ENCODE assay signal across 15 mouse cellular contexts in genomic region chr16:46769383-46769782, GRCm38 (mm10).
DNase-seq lines count a peak whose midpoint lies in the region; ATAC-seq lines count a peak whose summit lies in the region.
"Had no signal": no experiment of that assay in that cellular context is flagged by ENCODE, and none has a peak within 500 bp of the region (broad histone marks: within the 10 kb centered on the region; RNA-seq: fewer than 3 reads in every experiment).

No protein-coding gene starts in this region.

- no peaks in the 10 kb centered on the region for H3K9me3 ChIP-seq in forebrain, embryonic 13.5 days (replicated peaks)
- H3K9me3 ChIP-seq in midbrain, embryonic 10.5 days (replicated peaks), result no peaks in the 10 kb centered on the region
- H3K9me3 ChIP-seq: embryonic facial prominence, embryonic 15.5 days; heart, embryonic 12.5 days had no signal

- H3K36me3 ChIP-seq in forebrain, embryonic 13.5 days (ENCODE audit: poor library complexity, severe bottlenecking), result no peaks in the 10 kb centered on the region
- H3K36me3 ChIP-seq in midbrain, embryonic 10.5 days, result no peaks in the 10 kb centered on the region
- H3K36me3 ChIP-seq: embryonic facial prominence, embryonic 15.5 days; heart, embryonic 12.5 days had no signal

- WGBS in forebrain, embryonic 13.5 days, result 25% methylated on average over 4 of the region's 4 CpGs
- WGBS in midbrain, embryonic 10.5 days, result 35% methylated on average over 4 of the region's 4 CpGs

- no peak overlapping the region for H3K4me3 ChIP-seq in forebrain, embryonic 13.5 days
- H3K4me3 ChIP-seq in midbrain, embryonic 10.5 days, result no peak overlapping the region
- H3K4me3 ChIP-seq: embryonic facial prominence, embryonic 15.5 days; heart, embryonic 12.5 days; left cerebral cortex, adult 2 months had no signal

- H3K4me1 ChIP-seq in forebrain, embryonic 13.5 days, result peaks cover 8% of the 10 kb centered on the region
- H3K4me1 ChIP-seq in midbrain, embryonic 10.5 days, result peaks cover 16% of the 10 kb centered on the region
- H3K4me1 ChIP-seq: embryonic facial prominence, embryonic 15.5 days; heart, embryonic 12.5 days had no signal

- no peak overlapping the region for H3K9ac ChIP-seq in forebrain, embryonic 13.5 days
- H3K9ac ChIP-seq: embryonic facial prominence, embryonic 15.5 days; heart, embryonic 12.5 days had no signal

- no peak overlapping the region for H3K4me2 ChIP-seq in forebrain, embryonic 13.5 days
- H3K4me2 ChIP-seq: embryonic facial prominence, embryonic 15.5 days; heart, embryonic 12.5 days had no signal

- no peak overlapping the region for H3K27ac ChIP-seq in forebrain, embryonic 13.5 days
- H3K27ac ChIP-seq in midbrain, embryonic 10.5 days (replicated peaks), result no peak overlapping the region
- H3K27ac ChIP-seq: embryonic facial prominence, embryonic 15.5 days; left cerebral cortex, adult 2 months had no signal

- H3K27me3 ChIP-seq in forebrain, embryonic 13.5 days, result no peaks in the 10 kb centered on the region
- H3K27me3 ChIP-seq in midbrain, embryonic 10.5 days (ENCODE audit: low read depth, poor library complexity, severe bottlenecking), result no peaks in the 10 kb centered on the region
- H3K27me3 ChIP-seq: embryonic facial prominence, embryonic 15.5 days; heart, embryonic 12.5 days had no signal

- intact Hi-C loops in left cerebral cortex, postnatal 4 days (cut with DNase I), result no loop called here
- intact Hi-C loops in left cerebral cortex, postnatal 36 days (cut with DNase I), result no loop called here

- DNase-seq in left cerebral cortex, postnatal 4 days, result peak; percentile 1
- no peak for DNase-seq in left cerebral cortex, postnatal 36 days (ENCODE audit: low spot score in 2 of 2)
- peak; percentile 22 for DNase-seq in midbrain, embryonic 10.5 days (ENCODE audit: low spot score)
- peak; percentile 58 for DNase-seq in retina, postnatal 1 day
- no peak for DNase-seq in neural tube, embryonic 10.5 days (ENCODE audit: extremely low spot score, low spot score)
- no peak for DNase-seq in adrenal gland, postnatal 10 days
- DNase-seq: adrenal gland, postnatal 25 days; cerebellum, postnatal 25 days; gastrocnemius, postnatal 36 days; heart, postnatal 36 days; kidney, adult 9 months had no signal

- peak; percentile 96 for ATAC-seq in forebrain, embryonic 13.5 days

Comparison
In these comparisons a context has a peak if more than half of its experiments do, and no peak if none do; other contexts are left out.
1. DNase-seq: peak in left cerebral cortex, postnatal 4 days (single experiment), midbrain, embryonic 10.5 days (single experiment) and retina, postnatal 1 day (single experiment); none in left cerebral cortex, postnatal 36 days (0 of 2), neural tube, embryonic 10.5 days (single experiment) and adrenal gland, postnatal 10 days (single experiment).